31 mouse cellular contexts compared by ENCODE assay signal in genomic region chr2:164831029-164831428, GRCm38 (mm10). TPM values are rescaled to one million over a fixed set of nuclear protein-coding genes. Genes with fewer than 3 reads are reported as not detected.
DNase-seq lines count a peak whose midpoint lies in the region; ATAC-seq and TF ChIP-seq lines count a peak whose summit lies in the region.
"Had no signal": no experiment of that assay in that cellular context is flagged by ENCODE, and none has a peak within 500 bp of the region (broad histone marks: within the 10 kb centered on the region; RNA-seq: fewer than 3 reads in every experiment).

No protein-coding gene starts in this region.

- no peak for TF ChIP-seq CTCF in liver, postnatal 0 days (IDR thresholded peaks at IDR 0.05; ENCODE audit: low read depth)
- TF ChIP-seq CTCF in kidney, postnatal 0 days (IDR thresholded peaks at IDR 0.05; ENCODE audit: low read depth) = no peak
- TF ChIP-seq CTCF in lung, postnatal 0 days (IDR thresholded peaks at IDR 0.05) = no peak

- H3K36me3 ChIP-seq in kidney, embryonic 14.5 days (ENCODE audit: control insufficient read depth, insufficient read depth, low read length) = peaks cover 29% of the 10 kb centered on the region
- H3K36me3 ChIP-seq in liver, postnatal 0 days (replicated peaks; ENCODE audit: insufficient read depth, low read length) = peaks cover 8% of the 10 kb centered on the region; the same call in 1 of the 2 replicates
- H3K36me3 ChIP-seq in liver, embryonic 11.5 days (ENCODE audit: control insufficient read depth, insufficient read depth, low read length) = peaks cover 7% of the 10 kb centered on the region
- peaks cover 18% of the 10 kb centered on the region for H3K36me3 ChIP-seq in kidney, postnatal 0 days (ENCODE audit: insufficient read depth, low read length)
- peaks cover 4% of the 10 kb centered on the region; the same call in 1 of the 2 replicates for H3K36me3 ChIP-seq in lung, postnatal 0 days (ENCODE audit: insufficient read depth, low read length)

- no peaks in the 10 kb centered on the region for H3K27me3 ChIP-seq in kidney, embryonic 14.5 days (ENCODE audit: control insufficient read depth, insufficient read depth, low read length)
- no peaks in the 10 kb centered on the region for H3K27me3 ChIP-seq in liver, postnatal 0 days (ENCODE audit: insufficient read depth, low read length)
- no peaks in the 10 kb centered on the region for H3K27me3 ChIP-seq in liver, embryonic 11.5 days (replicated peaks; ENCODE audit: control insufficient read depth, insufficient read depth, low read length)
- no peaks in the 10 kb centered on the region for H3K27me3 ChIP-seq in kidney, postnatal 0 days (ENCODE audit: insufficient read depth, low read length)
- no peaks in the 10 kb centered on the region for H3K27me3 ChIP-seq in lung, postnatal 0 days (replicated peaks; ENCODE audit: insufficient read depth, low read length)
- H3K27me3 ChIP-seq: embryonic facial prominence, embryonic 15.5 days; forebrain, embryonic 12.5 days; hindbrain, embryonic 15.5 days; midbrain, embryonic 13.5 days; neural tube, embryonic 13.5 days had no signal

- H3K4me1 ChIP-seq in kidney, embryonic 14.5 days (ENCODE audit: control insufficient read depth, insufficient read depth, low read length) = peaks cover 11% of the 10 kb centered on the region
- peaks cover 16% of the 10 kb centered on the region for H3K4me1 ChIP-seq in liver, postnatal 0 days (ENCODE audit: insufficient read depth)
- H3K4me1 ChIP-seq in liver, embryonic 11.5 days (replicated peaks; ENCODE audit: control insufficient read depth, insufficient read depth, low read length) = peaks cover 12% of the 10 kb centered on the region
- peaks cover 13% of the 10 kb centered on the region; the same call in 1 of the 2 replicates for H3K4me1 ChIP-seq in kidney, postnatal 0 days (replicated peaks; ENCODE audit: insufficient read depth, low read length)
- H3K4me1 ChIP-seq in lung, postnatal 0 days (ENCODE audit: insufficient read depth, low read depth, low read length) = peaks cover 12% of the 10 kb centered on the region

- TF ChIP-seq EP300 in liver, postnatal 0 days (IDR thresholded peaks at IDR 0.05; ENCODE audit: low read depth) = no peak
- no peak for TF ChIP-seq EP300 in lung, postnatal 0 days (IDR thresholded peaks at IDR 0.05)

- no peak overlapping the region for H3K4me2 ChIP-seq in kidney, embryonic 14.5 days (replicated peaks; ENCODE audit: low read depth, low read length)
- H3K4me2 ChIP-seq in liver, postnatal 0 days (ENCODE audit: low read depth, low read length) = no peak overlapping the region
- no peak overlapping the region for H3K4me2 ChIP-seq in liver, embryonic 11.5 days
- no peak overlapping the region for H3K4me2 ChIP-seq in kidney, postnatal 0 days (ENCODE audit: low read length)
- no peak overlapping the region for H3K4me2 ChIP-seq in lung, postnatal 0 days (replicated peaks; ENCODE audit: low read depth, low read length)
- H3K4me2 ChIP-seq: embryonic facial prominence, embryonic 15.5 days; forebrain, embryonic 12.5 days; hindbrain, embryonic 15.5 days; midbrain, embryonic 13.5 days; neural tube, embryonic 13.5 days had no signal

- peak; percentile 33 for DNase-seq in kidney, adult 11 months
- DNase-seq in liver, postnatal 0 days = no peak
- DNase-seq in liver, embryonic 11.5 days (ENCODE audit: low spot score) = no peak
- no peak for DNase-seq in kidney, postnatal 0 days (ENCODE audit: low spot score)
- DNase-seq in yolk sac, embryonic 10.5 days (ENCODE audit: low spot score) = peak; percentile 82
- DNase-seq in lung, postnatal 0 days (ENCODE audit: low spot score) = no peak
- DNase-seq: adrenal gland, adult 8-10 months; cerebellum, adult 2 months; cerebellum, postnatal 25 days; gastrocnemius, postnatal 25 days; lung, adult 18-20 months; lung, postnatal 10 days; thymus, postnatal 14 days had no signal

- H3K9ac ChIP-seq in kidney, embryonic 14.5 days (ENCODE audit: low read depth, low read length) = no peak overlapping the region
- H3K9ac ChIP-seq in liver, postnatal 0 days (replicated peaks) = no peak overlapping the region
- H3K9ac ChIP-seq in liver, embryonic 11.5 days (ENCODE audit: low read depth, low read length) = no peak overlapping the region
- H3K9ac ChIP-seq in kidney, postnatal 0 days (ENCODE audit: low read depth, low read length) = no peak overlapping the region
- H3K9ac ChIP-seq in lung, postnatal 0 days (replicated peaks; ENCODE audit: low read depth) = no peak overlapping the region
- H3K9ac ChIP-seq: embryonic facial prominence, embryonic 15.5 days; forebrain, embryonic 12.5 days; hindbrain, embryonic 15.5 days; midbrain, embryonic 13.5 days; neural tube, embryonic 13.5 days had no signal

- no peak overlapping the region for H3K4me3 ChIP-seq in kidney, embryonic 14.5 days (ENCODE audit: low read length)
- no peak overlapping the region for H3K4me3 ChIP-seq in liver, postnatal 0 days (ENCODE audit: low read depth, low read length)
- no peak overlapping the region for H3K4me3 ChIP-seq in liver, embryonic 11.5 days (ENCODE audit: low read depth, low read length)
- H3K4me3 ChIP-seq in kidney, postnatal 0 days (replicated peaks; ENCODE audit: low read depth, low read length) = no peak overlapping the region
- no peak overlapping the region for H3K4me3 ChIP-seq in lung, postnatal 0 days (ENCODE audit: low read depth, low read length)
- H3K4me3 ChIP-seq: embryonic facial prominence, embryonic 10.5 days; embryonic facial prominence, embryonic 15.5 days; forebrain, embryonic 12.5 days; heart, embryonic 10.5 days; hindbrain, embryonic 10.5 days; hindbrain, embryonic 15.5 days; midbrain, embryonic 13.5 days; neural tube, embryonic 13.5 days had no signal

- 74% methylated on average over 10 of the region's 10 CpGs for WGBS in kidney, embryonic 14.5 days
- WGBS in liver, postnatal 0 days (ENCODE audit: insufficient replicate concordance) = 71% methylated on average over 10 of the region's 10 CpGs
- 84% methylated on average over 10 of the region's 10 CpGs for WGBS in liver, embryonic 11.5 days
- WGBS in kidney, postnatal 0 days = 63% methylated on average over 10 of the region's 10 CpGs
- 84% methylated on average over 10 of the region's 10 CpGs for WGBS in lung, postnatal 0 days

- ATAC-seq in kidney, embryonic 14.5 days (ENCODE audit: low FRiP score, low TSS enrichment) = no peak
- peak; percentile 28; the same call in 1 of the 2 replicates for ATAC-seq in liver, postnatal 0 days
- ATAC-seq in liver, embryonic 11.5 days (replicated peaks; ENCODE audit: low FRiP score) = no peak
- ATAC-seq in kidney, postnatal 0 days (replicated peaks; ENCODE audit: low FRiP score, low read depth) = peak; percentile 63
- no peak for ATAC-seq in lung, postnatal 0 days
- ATAC-seq: midbrain, embryonic 13.5 days had no signal

- no peak overlapping the region for H3K27ac ChIP-seq in kidney, embryonic 14.5 days (ENCODE audit: low read depth, low read length)
- H3K27ac ChIP-seq in liver, postnatal 0 days (ENCODE audit: low read depth) = no peak overlapping the region
- H3K27ac ChIP-seq in liver, embryonic 11.5 days (ENCODE audit: low read depth, low read length) = no peak overlapping the region
- H3K27ac ChIP-seq in kidney, postnatal 0 days = 0 out of 2 replicates have a peak overlapping the region, but pooled peaks have one; percentile 31
- H3K27ac ChIP-seq in lung, postnatal 0 days (ENCODE audit: low read length) = no peak overlapping the region
- H3K27ac ChIP-seq: embryonic facial prominence, embryonic 10.5 days; embryonic facial prominence, embryonic 15.5 days; forebrain, embryonic 12.5 days; heart, embryonic 10.5 days; hindbrain, embryonic 10.5 days; hindbrain, embryonic 15.5 days; macrophage; midbrain, embryonic 13.5 days; neural tube, embryonic 13.5 days had no signal

- H3K9me3 ChIP-seq in kidney, embryonic 14.5 days (ENCODE audit: control insufficient read depth, low read length) = no peaks in the 10 kb centered on the region
- H3K9me3 ChIP-seq in liver, postnatal 0 days (ENCODE audit: low read length) = no peaks in the 10 kb centered on the region
- H3K9me3 ChIP-seq in liver, embryonic 11.5 days (ENCODE audit: control insufficient read depth, low read length) = no peaks in the 10 kb centered on the region
- H3K9me3 ChIP-seq in kidney, postnatal 0 days (replicated peaks; ENCODE audit: low read length) = no peaks in the 10 kb centered on the region
- H3K9me3 ChIP-seq in lung, postnatal 0 days (ENCODE audit: low read length) = no peaks in the 10 kb centered on the region
- H3K9me3 ChIP-seq: embryonic facial prominence, embryonic 10.5 days; embryonic facial prominence, embryonic 15.5 days; forebrain, embryonic 12.5 days; G1E; heart, embryonic 10.5 days; hindbrain, embryonic 10.5 days; hindbrain, embryonic 15.5 days; midbrain, embryonic 13.5 days; neural tube, embryonic 13.5 days had no signal

RNA-seq across cellular contexts. Expression of gene Ctsa, which starts 1.6 kb away (rescaled TPM):
- 122 and 135 TPM in 2 replicates for polyA plus RNA-seq in kidney, embryonic 14.5 days (2014; fragmentation: Nextera tagmentation; extraction: Ambion mirVana)
- polyA plus RNA-seq in liver, postnatal 0 days (2015; fragmentation: Nextera tagmentation; extraction: Ambion mirVana) = 101 and 109 TPM in 2 replicates
- 97.2 and 103 TPM in 2 replicates for polyA plus RNA-seq in liver, embryonic 11.5 days (2014; fragmentation: Nextera tagmentation; extraction: Ambion mirVana)
- polyA plus RNA-seq in kidney, postnatal 0 days (2015; fragmentation: Nextera tagmentation; extraction: Ambion mirVana) = 219 and 254 TPM in 2 replicates
- 146 and 147 TPM in 2 replicates for polyA plus RNA-seq in lung, postnatal 0 days (2015; fragmentation: Nextera tagmentation; extraction: Ambion mirVana)

RNA-seq across cellular contexts. Expression of gene Neurl2, which starts 2.2 kb away (rescaled TPM):
- polyA plus RNA-seq in kidney, embryonic 14.5 days (2014; fragmentation: Nextera tagmentation; extraction: Ambion mirVana) = 6.0 and 6.6 TPM in 2 replicates
- 2.5 and 3.1 TPM in 2 replicates for polyA plus RNA-seq in liver, postnatal 0 days (2015; fragmentation: Nextera tagmentation; extraction: Ambion mirVana)
- polyA plus RNA-seq in liver, embryonic 11.5 days (2014; fragmentation: Nextera tagmentation; extraction: Ambion mirVana) = 3.9 and 4.9 TPM in 2 replicates
- 9.2 and 9.4 TPM in 2 replicates for polyA plus RNA-seq in kidney, postnatal 0 days (2015; fragmentation: Nextera tagmentation; extraction: Ambion mirVana)
- 5.4 and 6.5 TPM in 2 replicates for polyA plus RNA-seq in lung, postnatal 0 days (2015; fragmentation: Nextera tagmentation; extraction: Ambion mirVana)

RNA-seq across cellular contexts. Expression of gene Spata25, which starts 2.7 kb away (rescaled TPM):
- not detected in 2 replicates for polyA plus RNA-seq in kidney, embryonic 14.5 days (2014; fragmentation: Nextera tagmentation; extraction: Ambion mirVana)
- not detected in 2 replicates for polyA plus RNA-seq in liver, postnatal 0 days (2015; fragmentation: Nextera tagmentation; extraction: Ambion mirVana)
- polyA plus RNA-seq in liver, embryonic 11.5 days (2014; fragmentation: Nextera tagmentation; extraction: Ambion mirVana) = not detected in 2 replicates
- polyA plus RNA-seq in kidney, postnatal 0 days (2015; fragmentation: Nextera tagmentation; extraction: Ambion mirVana) = not detected in 2 replicates
- polyA plus RNA-seq in lung, postnatal 0 days (2015; fragmentation: Nextera tagmentation; extraction: Ambion mirVana) = not detected in 2 replicates
- polyA plus RNA-seq: C2C12; embryonic facial prominence, embryonic 10.5 days; embryonic facial prominence, embryonic 15.5 days; forebrain, embryonic 12.5 days; G1E; heart, embryonic 10.5 days; heart, postnatal 0 days; hindbrain, embryonic 10.5 days; intestine, embryonic 14.5 days; limb, embryonic 11.5 days; liver, adult 2 months; macrophage; midbrain, embryonic 13.5 days; neural tube, embryonic 13.5 days; stomach, embryonic 14.5 days; urinary bladder, adult 2 months had no signal

RNA-seq across cellular contexts. Expression of gene Zswim1, which starts 8.5 kb away (rescaled TPM):
- polyA plus RNA-seq in kidney, embryonic 14.5 days (2014; fragmentation: Nextera tagmentation; extraction: Ambion mirVana) = 12.4 and 20.0 TPM in 2 replicates
- polyA plus RNA-seq in liver, postnatal 0 days (2015; fragmentation: Nextera tagmentation; extraction: Ambion mirVana) = 3.1 TPM in 2 replicates
- polyA plus RNA-seq in liver, embryonic 11.5 days (2014; fragmentation: Nextera tagmentation; extraction: Ambion mirVana) = 13.7 and 15.6 TPM in 2 replicates
- polyA plus RNA-seq in kidney, postnatal 0 days (2015; fragmentation: Nextera tagmentation; extraction: Ambion mirVana) = 15.5 and 15.8 TPM in 2 replicates
- 7.7 and 8.1 TPM in 2 replicates for polyA plus RNA-seq in lung, postnatal 0 days (2015; fragmentation: Nextera tagmentation; extraction: Ambion mirVana)

RNA-seq across cellular contexts. Expression of gene Zswim3, which starts 26.1 kb away (rescaled TPM):
- polyA plus RNA-seq in kidney, embryonic 14.5 days (2014; fragmentation: Nextera tagmentation; extraction: Ambion mirVana) = 7.3 and 9.0 TPM in 2 replicates
- polyA plus RNA-seq in liver, postnatal 0 days (2015; fragmentation: Nextera tagmentation; extraction: Ambion mirVana) = 2.0 and 2.2 TPM in 2 replicates
- 7.3 and 8.7 TPM in 2 replicates for polyA plus RNA-seq in liver, embryonic 11.5 days (2014; fragmentation: Nextera tagmentation; extraction: Ambion mirVana)
- polyA plus RNA-seq in kidney, postnatal 0 days (2015; fragmentation: Nextera tagmentation; extraction: Ambion mirVana) = 5.2 and 5.4 TPM in 2 replicates
- polyA plus RNA-seq in lung, postnatal 0 days (2015; fragmentation: Nextera tagmentation; extraction: Ambion mirVana) = 4.3 and 5.3 TPM in 2 replicates

Comparison
In these comparisons a context has a peak if more than half of its experiments do, and no peak if none do; other contexts are left out.
1. DNase-seq: peak in kidney, adult 11 months (single experiment) and yolk sac, embryonic 10.5 days (single experiment); none in liver, postnatal 0 days (single experiment), liver, embryonic 11.5 days (single experiment), kidney, postnatal 0 days (single experiment) and lung, postnatal 0 days (single experiment).
2. ATAC-seq: peak in liver, postnatal 0 days (single experiment) and kidney, postnatal 0 days (single experiment); none in kidney, embryonic 14.5 days (single experiment), liver, embryonic 11.5 days (single experiment) and lung, postnatal 0 days (single experiment).